Mouse (Mus musculus) liver, embryonic 12.5 days (tissue): ENCODE measurements around the gene Atp2b1. TPM values are rescaled to one million over a fixed set of nuclear protein-coding genes. Genes with fewer than 3 reads are reported as not detected.

Source experiments
- ATAC-seq: fragments of 200-750 bp; cut with Nextera tagmentation; 2 replicates; pipeline ENCODE4 v1.8.0; 2017; ENCODE audit warnings: moderate number of reproducible peaks, mild to moderate bottlenecking, moderate library complexity
- H3K27ac ChIP-seq: fragments of 300-500 bp; sonication (generic); 2 replicates; pipeline ENCODE4 v1.5.1; 2016; ENCODE audit warnings: mild to moderate bottlenecking
- H3K27me3 ChIP-seq: fragments of 300-500 bp; sonication (generic); replicated peaks from 2 replicates; pipeline ENCODE4 v1.6.1; 2016; ENCODE audit warnings: mild to moderate bottlenecking, moderate library complexity
- H3K36me3 ChIP-seq: fragments of 300-500 bp; sonication (generic); 2 replicates; pipeline ENCODE4 v1.6.1; 2016; ENCODE audit warnings: mild to moderate bottlenecking, moderate library complexity
- H3K4me1 ChIP-seq: fragments of 300-500 bp; sonication (generic); 2 replicates; pipeline ENCODE4 v1.6.1; 2016
- H3K4me2 ChIP-seq: fragments of 300-500 bp; sonication (generic); 2 replicates; pipeline ENCODE4 v1.6.1; 2016; ENCODE audit warnings: mild to moderate bottlenecking, moderate library complexity
- H3K4me3 ChIP-seq: fragments of 300-500 bp; sonication (generic); 2 replicates; pipeline ENCODE4 v1.5.1; 2016; ENCODE audit warnings: mild to moderate bottlenecking, moderate library complexity
- H3K9ac ChIP-seq: fragments of 300-500 bp; sonication (generic); 2 replicates; pipeline ENCODE4 v1.6.1; 2016; ENCODE audit warnings: mild to moderate bottlenecking, moderate library complexity
- H3K9me3 ChIP-seq: fragments of 300-500 bp; sonication (generic); replicated peaks from 2 replicates; pipeline ENCODE4 v1.6.1; 2016; ENCODE audit warnings: mild to moderate bottlenecking, moderate library complexity
- WGBS: fragments of 180-500 bp; shearing (Covaris S2); methylation state at CpG from one replicate; pipeline ENCODE4 v1.1.7; 2016; ENCODE audit not compliant: insufficient replicate concordance; 5-methylcytosine and 5-hydroxymethylcytosine counted together
- polyA plus RNA-seq: library from polyadenylated mRNA; unstranded; fragments of >200 nt; fragmentation: Nextera tagmentation; extraction: Ambion mirVana; gene quantifications from 2 replicates; pipeline ENCODE4 v1.2.1, GENCODE M21; 2016

The Atp2b1 gene
- polyA plus RNA-seq, result 46.9 and 48.9 TPM in 2 replicates

- Histone ChIP-seq H3K4me2 (peak within 1 kb of the TSS; percentile 96), H3K4me3 (peak within 1 kb of the TSS; percentile 99), H3K4me1 (peaks cover 22% of the 10 kb centered on the region), H3K9ac (peak within 1 kb of the TSS; percentile 98), H3K9me3 (no peaks in the 10 kb centered on the region), H3K27me3 (no peaks in the 10 kb centered on the region), H3K27ac (peak within 1 kb of the TSS; percentile 99), H3K36me3 (no peaks in the 10 kb centered on the region)
- peak; percentile 89 for ATAC-seq
- WGBS, result 0% methylated on average over 73 of the region's 120 CpGs
Observed at GRCm38 (mm10) chr10:98913961-98914809, at the start of gene Atp2b1. Atp2b1 (plus strand) TSS chr10:98914406.

DNA sequence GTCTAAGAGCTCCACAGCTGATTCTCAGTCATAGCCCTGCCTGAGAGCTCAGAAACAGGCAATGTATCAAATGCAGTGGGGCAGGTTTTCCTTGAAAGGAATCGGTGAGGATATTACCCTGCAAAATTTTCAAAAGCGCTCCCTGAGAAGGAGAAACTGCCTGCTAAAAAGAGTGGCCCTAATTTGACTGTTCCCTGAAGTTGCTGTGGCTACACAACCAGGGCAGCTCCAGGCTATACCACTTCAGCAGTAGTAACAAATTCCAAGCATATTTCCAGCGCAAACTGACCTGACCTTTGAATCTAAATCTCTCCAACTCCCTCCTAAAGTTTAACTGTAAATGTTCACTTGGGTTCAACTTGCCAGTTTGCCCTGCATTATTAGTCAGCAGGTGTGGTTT is 49.4 kb upstream of the Atp2b1 start:
- H3K4me1 ChIP-seq, result peaks cover 39% of the 10 kb centered on the region
- no peaks in the 10 kb centered on the region for H3K27me3 ChIP-seq
- no peak overlapping the region for H3K9ac ChIP-seq
- no peak overlapping the region for H3K4me2 ChIP-seq
- H3K9me3 ChIP-seq, result no peaks in the 10 kb centered on the region
- WGBS, result 72% methylated on average over 3 of the region's 3 CpGs
- H3K4me3 ChIP-seq, result no peak overlapping the region
- H3K36me3 ChIP-seq, result no peaks in the 10 kb centered on the region
- no peak for ATAC-seq
- peak overlapping the region; percentile 34; the same call in 1 of the 2 replicates for H3K27ac ChIP-seq

DNA sequence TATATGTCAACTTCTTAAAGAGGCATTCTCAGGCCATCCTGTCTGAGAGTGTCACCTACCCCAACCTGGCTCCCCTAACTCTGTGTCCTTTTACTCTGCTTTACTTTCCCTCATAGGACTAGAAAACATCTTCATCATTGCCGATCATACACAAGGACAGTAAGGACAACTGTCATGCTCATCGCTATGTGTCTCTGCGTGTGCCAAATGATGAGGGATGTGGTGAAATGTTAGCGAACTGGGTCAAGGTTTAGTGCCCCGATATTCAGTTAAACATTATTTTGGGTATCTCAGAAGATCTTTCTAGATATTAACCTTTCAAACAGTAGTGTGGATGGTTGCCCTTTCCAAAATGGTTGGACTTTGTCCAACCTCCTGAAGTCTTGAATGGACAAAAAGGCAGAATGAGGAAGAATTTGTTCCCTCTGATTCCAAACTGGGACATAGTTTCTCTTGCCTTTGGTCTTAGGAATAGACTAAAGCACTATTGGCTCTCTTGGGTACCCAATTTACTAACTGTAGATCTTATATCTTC is 47.3 kb upstream of the Atp2b1 start:
- H3K4me1 ChIP-seq, result peaks cover 23% of the 10 kb centered on the region
- no peak overlapping the region for H3K27ac ChIP-seq
- no peaks in the 10 kb centered on the region for H3K27me3 ChIP-seq
- H3K4me3 ChIP-seq, result no peak overlapping the region
- 82% methylated on average over 5 of the region's 5 CpGs for WGBS
- H3K36me3 ChIP-seq, result no peaks in the 10 kb centered on the region
- H3K9me3 ChIP-seq, result no peaks in the 10 kb centered on the region
- no peak overlapping the region for H3K4me2 ChIP-seq
- H3K9ac ChIP-seq, result no peak overlapping the region
- ATAC-seq, result no peak

GRCm38 (mm10) chr10:98868351-98868908 is 45.8 kb upstream of the Atp2b1 start:
- Histone ChIP-seq H3K9ac (no peak overlapping the region), H3K27me3 (no peaks in the 10 kb centered on the region), H3K4me2 (no peak overlapping the region), H3K27ac (no peak overlapping the region), H3K9me3 (no peaks in the 10 kb centered on the region), H3K4me1 (peaks cover 8% of the 10 kb centered on the region; the same call in 1 of the 2 replicates), H3K4me3 (no peak overlapping the region), H3K36me3 (no peaks in the 10 kb centered on the region)
- ATAC-seq, result no peak
- 69% methylated on average over 4 of the region's 4 CpGs for WGBS

- Histone ChIP-seq H3K27ac (no peak overlapping the region), H3K9ac (peak overlapping the region; percentile 31; the same call in 1 of the 2 replicates), H3K36me3 (no peaks in the 10 kb centered on the region), H3K9me3 (no peaks in the 10 kb centered on the region), H3K27me3 (no peaks in the 10 kb centered on the region), H3K4me2 (no peak overlapping the region), H3K4me1 (peaks cover 39% of the 10 kb centered on the region), H3K4me3 (no peak overlapping the region)
- 60% methylated on average over 3 of the region's 3 CpGs for WGBS
- peak; percentile 71 for ATAC-seq
Observed at GRCm38 (mm10) chr10:98877855-98878254, 36.4 kb upstream of the Atp2b1 start.

DNA sequence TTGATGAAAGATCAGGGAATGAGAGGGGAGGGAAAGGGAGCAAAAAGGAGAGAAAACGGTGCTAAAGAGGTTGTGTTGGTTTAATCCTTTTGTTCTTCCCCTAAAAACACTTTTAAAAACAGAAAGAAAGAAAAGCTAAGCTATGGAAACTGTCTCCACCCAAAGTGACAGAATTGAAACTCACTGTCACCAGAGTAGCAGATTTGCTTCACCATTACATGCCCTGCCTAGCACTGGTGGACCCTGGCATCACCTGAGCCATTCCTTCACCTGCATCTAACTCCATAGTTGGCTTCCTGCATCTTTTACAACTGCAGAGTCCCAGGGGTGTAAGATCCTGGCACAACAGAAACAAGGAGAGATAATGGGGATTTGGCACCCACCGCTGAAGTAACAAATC is 35.6 kb upstream of the Atp2b1 start:
- H3K9ac ChIP-seq, result no peak overlapping the region
- H3K36me3 ChIP-seq, result no peaks in the 10 kb centered on the region
- 82% methylated on average over 2 of the region's 2 CpGs for WGBS
- H3K4me2 ChIP-seq, result no peak overlapping the region
- no peaks in the 10 kb centered on the region for H3K27me3 ChIP-seq
- no peaks in the 10 kb centered on the region for H3K9me3 ChIP-seq
- peak overlapping the region; percentile 47; the same call in 1 of the 2 replicates for H3K27ac ChIP-seq
- no peak for ATAC-seq
- H3K4me1 ChIP-seq, result peaks cover 39% of the 10 kb centered on the region
- no peak overlapping the region for H3K4me3 ChIP-seq

DNA sequence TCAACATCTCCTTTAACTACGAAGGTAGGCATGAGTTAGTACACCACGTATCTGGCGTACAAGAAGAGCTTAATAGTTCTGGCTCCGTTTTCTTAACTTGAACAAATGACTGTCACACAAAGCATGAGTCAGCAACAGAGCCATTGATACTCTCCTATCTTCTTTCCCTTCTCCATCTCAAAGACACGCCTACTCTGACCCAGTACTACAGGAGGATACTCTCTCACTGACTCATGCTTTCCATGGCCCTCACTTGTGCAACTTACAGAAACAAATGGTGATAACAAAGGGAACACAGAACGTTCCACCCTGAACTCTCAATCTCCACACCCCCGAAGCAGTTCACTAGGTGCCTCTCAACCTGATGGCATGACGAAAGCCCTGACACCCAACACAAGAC is 34.1 kb upstream of the Atp2b1 start:
- peak overlapping the region; percentile 45 for H3K4me2 ChIP-seq
- peak overlapping the region; percentile 83 for H3K27ac ChIP-seq
- no peaks in the 10 kb centered on the region for H3K27me3 ChIP-seq
- H3K4me3 ChIP-seq, result 0 out of 2 replicates have a peak overlapping the region, but pooled peaks have one; percentile 11
- H3K9ac ChIP-seq, result peak overlapping the region; percentile 28
- 42% methylated on average over 8 of the region's 8 CpGs for WGBS
- ATAC-seq, result peak; percentile 98
- no peaks in the 10 kb centered on the region for H3K36me3 ChIP-seq
- no peaks in the 10 kb centered on the region for H3K9me3 ChIP-seq
- peaks cover 39% of the 10 kb centered on the region for H3K4me1 ChIP-seq

- Histone ChIP-seq H3K27me3 (no peaks in the 10 kb centered on the region), H3K9me3 (no peaks in the 10 kb centered on the region), H3K4me3 (no peak overlapping the region), H3K36me3 (no peaks in the 10 kb centered on the region), H3K27ac (peak overlapping the region; percentile 83; the same call in 1 of the 2 replicates), H3K4me1 (peaks cover 39% of the 10 kb centered on the region), H3K9ac (no peak overlapping the region), H3K4me2 (peak overlapping the region; percentile 45; the same call in 1 of the 2 replicates)
- ATAC-seq, result no peak
- 14% methylated on average over 2 of the region's 2 CpGs for WGBS
Observed at GRCm38 (mm10) chr10:98880711-98881110, 33.5 kb upstream of the Atp2b1 start.

- 77% methylated on average over 6 of the region's 6 CpGs for WGBS
- no peak for ATAC-seq
- H3K4me1 ChIP-seq, result peaks cover 39% of the 10 kb centered on the region
- no peak overlapping the region for H3K9ac ChIP-seq
- no peaks in the 10 kb centered on the region for H3K27me3 ChIP-seq
- no peak overlapping the region for H3K4me3 ChIP-seq
- H3K36me3 ChIP-seq, result no peaks in the 10 kb centered on the region
- 0 out of 2 replicates have a peak overlapping the region, but pooled peaks have one; percentile 83 for H3K27ac ChIP-seq
- no peaks in the 10 kb centered on the region for H3K9me3 ChIP-seq
- H3K4me2 ChIP-seq, result no peak overlapping the region
Observed at GRCm38 (mm10) chr10:98881492-98881891, 32.7 kb upstream of the Atp2b1 start.

DNA sequence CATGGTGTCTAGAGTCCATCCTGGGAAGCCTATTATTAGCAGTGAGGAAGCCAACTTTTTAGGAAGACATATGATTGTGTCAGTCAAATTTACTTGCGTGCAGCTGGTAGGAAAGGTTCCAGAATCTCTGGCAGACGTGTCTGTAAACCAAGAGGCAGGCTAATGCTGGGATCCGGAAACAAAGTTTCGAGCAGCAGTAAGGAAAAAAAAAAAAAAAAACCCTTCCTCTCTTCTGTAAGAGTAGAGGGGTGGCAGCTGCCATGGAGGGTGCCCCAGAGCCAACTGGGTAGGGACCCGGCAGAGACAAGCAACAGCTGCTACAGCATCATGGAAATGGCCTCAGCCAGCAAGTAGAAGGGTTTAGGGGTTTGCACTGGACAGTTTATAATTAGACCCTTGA is 31.6 kb upstream of the Atp2b1 start:
- no peak overlapping the region for H3K4me3 ChIP-seq
- peaks cover 36% of the 10 kb centered on the region for H3K4me1 ChIP-seq
- H3K36me3 ChIP-seq, result no peaks in the 10 kb centered on the region
- H3K9ac ChIP-seq, result no peak overlapping the region
- no peak overlapping the region for H3K4me2 ChIP-seq
- H3K9me3 ChIP-seq, result no peaks in the 10 kb centered on the region
- H3K27me3 ChIP-seq, result no peaks in the 10 kb centered on the region
- ATAC-seq, result no peak
- no peak overlapping the region for H3K27ac ChIP-seq
- WGBS, result 67% methylated on average over 5 of the region's 5 CpGs

DNA sequence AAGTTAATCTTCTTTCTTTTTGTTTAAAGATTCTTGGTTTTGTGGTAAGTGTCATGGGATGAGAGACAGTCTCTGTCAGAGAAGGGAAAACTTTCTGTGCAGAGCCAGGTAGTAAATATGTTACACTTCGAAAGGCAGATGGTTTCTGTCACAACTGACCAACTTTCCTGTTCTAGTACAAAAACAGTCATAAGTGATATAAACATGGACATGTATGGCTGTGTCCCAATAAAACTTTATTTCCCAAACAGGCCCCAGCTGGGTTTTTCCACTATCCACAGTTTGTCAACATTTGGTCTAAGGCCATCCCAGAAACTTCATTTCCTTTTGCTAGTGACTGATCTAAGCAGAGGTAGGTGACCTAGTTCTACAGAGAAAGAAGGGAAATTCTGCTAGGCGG is 29.8 kb upstream of the Atp2b1 start:
- H3K27ac ChIP-seq, result no peak overlapping the region
- no peak overlapping the region for H3K4me2 ChIP-seq
- no peaks in the 10 kb centered on the region for H3K27me3 ChIP-seq
- peaks cover 23% of the 10 kb centered on the region for H3K4me1 ChIP-seq
- H3K9me3 ChIP-seq, result no peaks in the 10 kb centered on the region
- no peak for ATAC-seq
- 59% methylated on average over 2 of the region's 2 CpGs for WGBS
- no peaks in the 10 kb centered on the region for H3K36me3 ChIP-seq
- no peak overlapping the region for H3K9ac ChIP-seq
- no peak overlapping the region for H3K4me3 ChIP-seq

GRCm38 (mm10) chr10:98886770-98887271 is 27.4 kb upstream of the Atp2b1 start:
- 87% methylated on average over 3 of the region's 3 CpGs for WGBS
- Histone ChIP-seq H3K36me3 (no peaks in the 10 kb centered on the region), H3K4me3 (no peak overlapping the region), H3K9me3 (no peaks in the 10 kb centered on the region), H3K27me3 (peaks cover 5% of the 10 kb centered on the region; the same call in 1 of the 2 replicates), H3K4me1 (no peaks in the 10 kb centered on the region), H3K27ac (no peak overlapping the region), H3K9ac (no peak overlapping the region), H3K4me2 (no peak overlapping the region)
- ATAC-seq, result no peak
